Mouse (Mus musculus) cerebellum, adult 2 months (tissue): ENCODE data around the gene Col5a2.

Experiments
- CTCF ChIP-seq: fragments of 200-500 bp; IDR thresholded peaks from 2 replicates; pipeline ENCODE4 v1.5.1; 2011; ENCODE audit warnings: low read depth, mild to moderate bottlenecking, control low read depth, low read length, moderate library complexity, borderline replicate concordance; ENCODE audit not compliant: insufficient read depth
- POLR2A ChIP-seq: fragments of 200-500 bp; IDR thresholded peaks from 2 replicates; pipeline ENCODE4 v1.6.1; 2011; ENCODE audit warnings: low read length, control low read depth, borderline replicate concordance; ENCODE audit not compliant: insufficient read depth

- TF ChIP-seq POLR2A = no peak
- TF ChIP-seq CTCF = no peak
Measured at GRCm38 (mm10) chr1:45365427-45365826, 137.7 kb downstream of the Col5a2 start.
